Mouse (Mus musculus): ENCODE results near the gene Zranb3.

DNA sequence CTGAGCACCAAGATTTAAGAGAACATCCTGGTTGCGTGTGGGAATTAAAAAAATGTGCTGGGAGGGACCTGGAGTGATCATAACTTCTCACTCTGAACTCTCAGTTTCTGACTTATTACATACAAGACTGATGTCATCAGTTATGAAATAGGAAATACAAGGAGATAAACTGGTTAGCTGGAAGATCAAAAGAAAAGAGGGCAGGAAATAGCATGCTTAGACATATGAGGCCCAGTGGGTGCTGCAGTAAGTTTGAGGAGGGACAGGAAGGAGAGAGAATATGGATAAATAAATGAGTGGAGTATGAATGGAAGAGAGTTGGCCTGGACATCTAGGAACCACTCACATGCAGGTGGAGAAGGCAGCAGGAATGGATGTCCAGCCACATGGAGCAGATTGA, 124.7 kb downstream of the Zranb3 start:
- TF ChIP-seq POLR2A (IDR thresholded peaks at IDR 0.05; ENCODE audit: control insufficient read depth, low read depth, low read length) (no peak), CTCF (IDR thresholded peaks at IDR 0.05; ENCODE audit: control insufficient read depth, insufficient read depth, insufficient replicate concordance, low read depth, low read length) (no peak)
